Mouse (Mus musculus): ENCODE results near the gene Trmt10c. TPM values are rescaled to one million over a fixed set of nuclear protein-coding genes. Genes with fewer than 3 reads are reported as not detected.

Trmt10c gene
- polyA plus RNA-seq, 1 experiment from 2014 or later, result 20.0 TPM

DNA sequence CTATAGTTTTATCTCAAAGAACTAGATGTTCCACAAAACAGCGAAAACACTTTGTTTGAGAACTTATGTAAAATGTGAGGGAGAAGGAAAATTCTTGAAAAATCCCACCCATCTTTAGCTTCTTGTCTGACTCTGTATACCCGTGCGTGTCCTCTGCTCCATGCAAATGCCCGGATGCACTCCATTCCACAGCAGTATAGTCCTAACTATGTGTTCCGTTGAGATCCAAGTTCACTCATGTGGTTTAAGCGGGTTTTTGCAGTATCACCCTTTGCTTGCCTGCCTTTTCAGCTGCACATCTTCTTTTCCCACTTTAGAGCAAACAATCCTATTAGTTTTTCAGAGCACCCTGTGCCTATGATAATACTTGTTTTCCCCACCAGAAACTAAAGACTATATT is 1.1 kb downstream of the Trmt10c start:
- WGBS, result 49% methylated on average over 6 of the region's 6 CpGs
- H3K9me3 ChIP-seq (replicated peaks), result no peaks in the 10 kb centered on the region

DNA sequence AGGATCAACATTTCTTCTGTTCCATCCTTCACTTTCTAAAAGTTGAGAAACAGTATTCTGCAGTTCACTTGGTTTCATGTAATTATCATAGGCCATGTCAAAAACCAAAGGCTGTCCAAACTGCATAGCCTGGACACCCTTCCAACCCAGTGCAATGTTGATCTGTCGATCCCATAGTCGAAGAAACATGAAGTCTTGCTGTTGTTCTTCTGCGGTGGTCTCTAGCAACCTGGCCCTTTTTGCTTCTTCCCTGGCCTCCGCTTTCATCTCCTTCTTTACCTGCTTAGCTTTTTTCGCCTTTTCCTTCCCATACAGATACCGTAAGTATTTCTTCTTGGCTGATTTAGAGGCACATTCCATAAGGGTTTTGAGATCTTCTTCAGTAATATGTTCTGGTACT is 3.1 kb downstream of the Trmt10c start:
- no peak overlapping the region for H3K4me2 ChIP-seq
- no peak for ATAC-seq (replicated peaks; ENCODE audit: insufficient number of reproducible peaks, insufficient read depth, low FRiP score, low read depth)
- H3K9ac ChIP-seq, result no peak overlapping the region
- peaks cover 24% of the 10 kb centered on the region for H3K4me1 ChIP-seq (replicated peaks)
- no peak overlapping the region for H3K4me3 ChIP-seq
- H3K36me3 ChIP-seq, result peaks cover 24% of the 10 kb centered on the region
- no peak overlapping the region for H3K27ac ChIP-seq
- 91% methylated on average over 6 of the region's 6 CpGs for WGBS
- no peaks in the 10 kb centered on the region for H3K27me3 ChIP-seq
- no peaks in the 10 kb centered on the region for H3K9me3 ChIP-seq (replicated peaks)

More for the DNA sequence above, 1.1 kb downstream of the Trmt10c start:
- Histone ChIP-seq H3K9ac (peak overlapping the region; percentile 85), H3K36me3 (peaks cover 24% of the 10 kb centered on the region), H3K4me2 (peak overlapping the region; percentile 65), H3K4me3 (peak overlapping the region; percentile 78), H3K27me3 (no peaks in the 10 kb centered on the region), H3K27ac (no peak overlapping the region), H3K4me1 (replicated peaks) (peaks cover 14% of the 10 kb centered on the region)
- ATAC-seq (replicated peaks; ENCODE audit: insufficient number of reproducible peaks, insufficient read depth, low FRiP score, low read depth), result no peak

GRCm38 (mm10) chr16:56029661-56030082 is 7.9 kb downstream of the Trmt10c start, which contains the start of gene Pcnp:
TSS of gene Pcnp (minus strand) at chr16:56029739.
- Histone ChIP-seq H3K27me3 (no peaks in the 10 kb centered on the region), H3K4me1 (replicated peaks) (peaks cover 23% of the 10 kb centered on the region), H3K4me2 (peak within 1 kb of the TSS; percentile 80), H3K36me3 (peaks cover 31% of the 10 kb centered on the region), H3K27ac (peak within 1 kb of the TSS; percentile 95), H3K9me3 (replicated peaks) (no peaks in the 10 kb centered on the region), H3K9ac (peak within 1 kb of the TSS; percentile 96), H3K4me3 (peak within 1 kb of the TSS; percentile 95)
- under 1% methylated on average over 39 of the region's 39 CpGs for WGBS
- ATAC-seq (replicated peaks; ENCODE audit: insufficient number of reproducible peaks, insufficient read depth, low FRiP score, low read depth), result peak; percentile 99

- H3K9ac ChIP-seq, result peak overlapping the region; percentile 96
- under 1% methylated on average over 62 of the region's 62 CpGs for WGBS
- peaks cover 25% of the 10 kb centered on the region for H3K36me3 ChIP-seq
- peak overlapping the region; percentile 95 for H3K4me3 ChIP-seq
- H3K4me1 ChIP-seq (replicated peaks), result peaks cover 23% of the 10 kb centered on the region
- peak; percentile 84 for ATAC-seq (replicated peaks; ENCODE audit: insufficient number of reproducible peaks, insufficient read depth, low FRiP score, low read depth)
- H3K27ac ChIP-seq, result peak overlapping the region; percentile 95
- H3K9me3 ChIP-seq (replicated peaks), result no peaks in the 10 kb centered on the region
- peak overlapping the region; percentile 80 for H3K4me2 ChIP-seq
- H3K27me3 ChIP-seq, result no peaks in the 10 kb centered on the region
These were observed 8.7 kb downstream of the Trmt10c start for GRCm38 (mm10) chr16:56028722-56029551.

DNA sequence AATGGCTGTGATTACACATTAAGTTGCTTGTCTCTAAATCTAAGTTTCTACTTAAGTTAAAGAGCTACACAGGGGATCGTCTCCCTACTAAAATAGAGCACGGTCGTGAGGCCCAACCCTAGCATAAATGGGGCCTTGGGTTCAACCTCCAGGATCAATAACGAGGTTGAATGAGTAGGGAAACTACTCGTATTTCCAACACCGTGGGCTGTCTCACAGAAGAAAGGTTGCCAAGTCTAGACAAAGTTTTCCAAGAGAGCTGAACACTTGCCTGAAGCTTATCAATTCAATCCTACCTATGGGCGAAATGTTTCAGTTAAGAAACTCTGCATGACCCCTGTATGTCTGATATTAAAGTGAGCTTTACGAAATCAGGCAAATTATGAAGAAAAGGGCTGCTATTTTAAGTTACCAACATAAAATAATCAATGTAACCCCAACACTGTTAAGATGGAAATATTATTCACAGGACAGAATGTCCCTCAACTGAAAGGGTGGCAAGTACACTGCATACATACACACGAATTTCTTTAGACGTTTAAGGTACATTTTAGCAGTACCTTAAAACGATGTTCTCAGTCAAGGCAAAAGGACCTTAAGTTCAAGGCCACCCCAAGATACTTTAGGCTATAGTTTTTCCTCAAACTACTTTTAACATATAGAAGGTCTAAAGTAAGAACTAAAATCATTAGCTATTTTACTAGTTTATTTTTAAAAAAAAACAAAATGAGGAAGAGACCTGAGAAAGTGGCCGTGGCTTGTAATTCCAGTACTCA is 9.6 kb downstream of the Trmt10c start:
- 34% methylated on average over 12 of the region's 12 CpGs for WGBS
- no peaks in the 10 kb centered on the region for H3K27me3 ChIP-seq
- no peak overlapping the region for H3K27ac ChIP-seq
- H3K9me3 ChIP-seq (replicated peaks), result no peaks in the 10 kb centered on the region
- peak overlapping the region; percentile 96 for H3K9ac ChIP-seq
- H3K4me2 ChIP-seq, result peak overlapping the region; percentile 80
- peak overlapping the region; percentile 95 for H3K4me3 ChIP-seq
- peaks cover 18% of the 10 kb centered on the region for H3K36me3 ChIP-seq
- ATAC-seq (replicated peaks; ENCODE audit: insufficient number of reproducible peaks, insufficient read depth, low FRiP score, low read depth), result no peak
- H3K4me1 ChIP-seq (replicated peaks), result peaks cover 23% of the 10 kb centered on the region

- Histone ChIP-seq H3K4me2 (no peak overlapping the region), H3K27me3 (no peaks in the 10 kb centered on the region), H3K4me1 (replicated peaks) (no peaks in the 10 kb centered on the region), H3K9ac (no peak overlapping the region), H3K9me3 (replicated peaks) (no peaks in the 10 kb centered on the region), H3K4me3 (no peak overlapping the region), H3K36me3 (peaks cover 45% of the 10 kb centered on the region), H3K27ac (no peak overlapping the region)
- WGBS, result 92% methylated on average over 7 of the region's 7 CpGs
- no peak for ATAC-seq (replicated peaks; ENCODE audit: insufficient number of reproducible peaks, insufficient read depth, low FRiP score, low read depth)
These were observed 18.0 kb downstream of the Trmt10c start for GRCm38 (mm10) chr16:56019660-56020059.

GRCm38 (mm10) chr16:56014076-56014475 is 23.5 kb downstream of the Trmt10c start:
- no peak for ATAC-seq (replicated peaks; ENCODE audit: insufficient number of reproducible peaks, insufficient read depth, low FRiP score, low read depth)
- no peak overlapping the region for H3K27ac ChIP-seq
- H3K9me3 ChIP-seq (replicated peaks), result no peaks in the 10 kb centered on the region
- H3K4me1 ChIP-seq (replicated peaks), result no peaks in the 10 kb centered on the region
- H3K9ac ChIP-seq, result no peak overlapping the region
- H3K4me3 ChIP-seq, result no peak overlapping the region
- WGBS, result 79% methylated on average over 7 of the region's 7 CpGs
- no peaks in the 10 kb centered on the region for H3K27me3 ChIP-seq
- no peak overlapping the region for H3K4me2 ChIP-seq
- peaks cover 32% of the 10 kb centered on the region for H3K36me3 ChIP-seq

- no peaks in the 10 kb centered on the region for H3K27me3 ChIP-seq
- H3K9ac ChIP-seq, result no peak overlapping the region
- no peak overlapping the region for H3K4me3 ChIP-seq
- H3K4me1 ChIP-seq (replicated peaks), result no peaks in the 10 kb centered on the region
- H3K36me3 ChIP-seq, result peaks cover 25% of the 10 kb centered on the region
- H3K4me2 ChIP-seq, result no peak overlapping the region
- no peak overlapping the region for H3K27ac ChIP-seq
- 86% methylated on average over 10 of the region's 10 CpGs for WGBS
- no peaks in the 10 kb centered on the region for H3K9me3 ChIP-seq (replicated peaks)
- no peak for ATAC-seq (replicated peaks; ENCODE audit: insufficient number of reproducible peaks, insufficient read depth, low FRiP score, low read depth)
These were observed 24.6 kb downstream of the Trmt10c start for GRCm38 (mm10) chr16:56012789-56013743.

- H3K27me3 ChIP-seq, result no peaks in the 10 kb centered on the region
- no peaks in the 10 kb centered on the region for H3K4me1 ChIP-seq (replicated peaks)
- H3K36me3 ChIP-seq, result peaks cover 41% of the 10 kb centered on the region
- no peak overlapping the region for H3K9ac ChIP-seq
- 94% methylated on average over 1 of the region's 1 CpGs for WGBS
- H3K4me2 ChIP-seq, result no peak overlapping the region
- H3K9me3 ChIP-seq (replicated peaks), result no peaks in the 10 kb centered on the region
- H3K27ac ChIP-seq, result no peak overlapping the region
- no peak overlapping the region for H3K4me3 ChIP-seq
- ATAC-seq (replicated peaks; ENCODE audit: insufficient number of reproducible peaks, insufficient read depth, low FRiP score, low read depth), result no peak
These were observed 28.8 kb downstream of the Trmt10c start for GRCm38 (mm10) chr16:56008862-56009261.

DNA sequence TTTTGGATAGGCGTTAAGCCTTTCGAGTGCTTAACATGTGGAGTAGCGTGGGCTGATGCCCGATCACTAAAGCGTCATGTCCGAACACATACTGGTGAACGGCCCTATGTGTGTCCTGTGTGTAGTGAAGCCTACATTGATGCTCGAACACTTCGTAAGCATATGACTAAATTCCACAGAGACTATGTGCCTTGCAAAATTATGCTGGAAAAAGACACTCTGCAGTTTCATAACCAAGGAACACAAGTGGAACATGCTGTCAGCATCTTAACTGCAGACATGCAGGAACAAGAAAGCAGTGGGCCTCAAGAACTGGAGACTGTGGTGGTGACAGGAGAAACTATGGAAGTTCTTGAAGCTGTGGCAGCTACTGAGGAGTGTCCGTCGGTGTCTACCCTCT is 30.8 kb downstream of the Trmt10c start:
- Histone ChIP-seq H3K9ac (no peak overlapping the region), H3K4me3 (no peak overlapping the region), H3K27me3 (no peaks in the 10 kb centered on the region), H3K36me3 (peaks cover 48% of the 10 kb centered on the region), H3K4me1 (replicated peaks) (no peaks in the 10 kb centered on the region), H3K27ac (no peak overlapping the region), H3K4me2 (no peak overlapping the region), H3K9me3 (replicated peaks) (no peaks in the 10 kb centered on the region)
- no peak for ATAC-seq (replicated peaks; ENCODE audit: insufficient number of reproducible peaks, insufficient read depth, low FRiP score, low read depth)
- WGBS, result 83% methylated on average over 11 of the region's 11 CpGs

GRCm38 (mm10) chr16:55994235-55994634 is 43.4 kb downstream of the Trmt10c start:
- H3K9me3 ChIP-seq (replicated peaks), result no peaks in the 10 kb centered on the region
- no peak overlapping the region for H3K27ac ChIP-seq
- peaks cover 42% of the 10 kb centered on the region for H3K36me3 ChIP-seq
- H3K9ac ChIP-seq, result no peak overlapping the region
- H3K4me3 ChIP-seq, result no peak overlapping the region
- H3K27me3 ChIP-seq, result no peaks in the 10 kb centered on the region
- no peaks in the 10 kb centered on the region for H3K4me1 ChIP-seq (replicated peaks)
- 90% methylated on average over 2 of the region's 2 CpGs for WGBS
- no peak for ATAC-seq (replicated peaks; ENCODE audit: insufficient number of reproducible peaks, insufficient read depth, low FRiP score, low read depth)
- H3K4me2 ChIP-seq, result no peak overlapping the region
